In the genomic region with DNA sequence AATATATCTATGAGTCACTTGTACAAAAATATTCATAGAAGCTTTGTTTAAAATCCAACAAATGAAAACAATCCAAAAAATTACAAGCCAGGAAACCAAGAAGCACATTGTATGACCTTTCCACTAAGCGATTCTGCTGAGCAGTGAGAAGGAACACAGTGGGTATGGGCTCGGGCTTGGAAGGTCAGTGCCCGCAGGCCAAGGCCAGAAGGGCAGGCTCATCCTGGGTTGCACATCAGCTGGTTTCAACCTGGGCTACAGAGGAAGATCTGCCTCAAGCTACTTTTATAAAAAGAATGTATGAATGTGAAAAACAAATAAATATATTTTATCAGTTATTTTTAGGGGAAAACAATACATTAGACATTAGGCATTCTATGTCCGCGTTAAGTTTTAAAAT, we compare ENCODE assay signal across 26 mouse cellular contexts. TPM values are rescaled to one million over a fixed set of nuclear protein-coding genes. Genes with fewer than 3 reads are reported as not detected.
"Had no signal": no experiment of that assay in that cellular context is flagged by ENCODE, and none has a peak within 500 bp of the region (broad histone marks: within the 10 kb centered on the region; RNA-seq: fewer than 3 reads in every experiment).

No protein-coding gene starts in this region.

RNA-seq across cellular contexts. Expression of gene Als2cr12, which starts 33.1 kb away (rescaled TPM):
- polyA plus RNA-seq: limb, embryonic 10.5 days; limb, embryonic 11.5 days; limb, embryonic 12.5 days; limb, embryonic 13.5 days; liver, adult 2 months; liver, embryonic 11.5 days; liver, embryonic 12.5 days; liver, embryonic 13.5 days; liver, embryonic 14.5 days; liver, embryonic 15.5 days; liver, embryonic 16.5 days; liver, postnatal 0 days; lung, embryonic 14.5 days; lung, embryonic 16.5 days; macrophage; midbrain, embryonic 10.5 days; midbrain, embryonic 11.5 days; midbrain, embryonic 12.5 days; midbrain, embryonic 13.5 days; midbrain, embryonic 14.5 days; midbrain, embryonic 15.5 days; midbrain, embryonic 16.5 days; midbrain, postnatal 0 days; neural tube, embryonic 11.5 days; neural tube, embryonic 12.5 days; neural tube, embryonic 13.5 days had no signal
